Mouse (Mus musculus) liver, postnatal 0 days (tissue): ENCODE results near the gene Ubl3. TPM values are rescaled to one million over a fixed set of nuclear protein-coding genes. Genes with fewer than 3 reads are reported as not detected.
A peak's percentile ranks its signal among the peaks of the same experiment; 100 is the strongest.

Experiments used
- ATAC-seq: fragments of 200-750 bp; cut with Nextera tagmentation; 2 replicates; pipeline ENCODE4 v1.8.0; 2017; ENCODE audit warnings: mild to moderate bottlenecking, moderate library complexity
- DNase-seq: peaks from one replicate; pipeline ENCODE4 v3.0.0-alpha.2; 2016
- H3K27ac ChIP-seq: fragments of 300-500 bp; sonication (generic); 2 replicates; pipeline ENCODE4 v1.5.1; 2014; ENCODE audit warnings: antibody characterized with exemption, moderate library complexity, mild to moderate bottlenecking, low read depth
- H3K27me3 ChIP-seq: fragments of 300-500 bp; sonication (generic); 2 replicates; pipeline ENCODE4 v1.6.1; 2014; ENCODE audit warnings: low read length, control low read depth, mixed read lengths; ENCODE audit not compliant: insufficient read depth
- H3K36me3 ChIP-seq: fragments of 300-500 bp; sonication (generic); replicated peaks from 2 replicates; pipeline ENCODE4 v1.6.1; 2014; ENCODE audit warnings: mild to moderate bottlenecking, control low read depth, low read length, moderate library complexity, mixed read lengths; ENCODE audit not compliant: insufficient read depth
- H3K4me1 ChIP-seq: fragments of 300-500 bp; sonication (generic); 2 replicates; pipeline ENCODE4 v1.6.1; 2014; ENCODE audit warnings: antibody characterized with exemption, mild to moderate bottlenecking, control low read depth; ENCODE audit not compliant: insufficient read depth
- H3K4me2 ChIP-seq: fragments of 300-500 bp; sonication (generic); 2 replicates; pipeline ENCODE4 v1.6.1; 2014; ENCODE audit warnings: low read depth, mild to moderate bottlenecking, low read length, moderate library complexity, mixed read lengths
- H3K4me3 ChIP-seq: fragments of 300-500 bp; sonication (generic); 2 replicates; pipeline ENCODE4 v1.5.1; 2014; ENCODE audit warnings: low read depth, low read length
- H3K9ac ChIP-seq: fragments of 300-500 bp; sonication (generic); replicated peaks from 2 replicates; pipeline ENCODE4 v1.6.1; 2014; ENCODE audit warnings: mild to moderate bottlenecking, moderate library complexity
- H3K9me3 ChIP-seq: fragments of 300-500 bp; sonication (generic); 2 replicates; pipeline ENCODE4 v1.6.1; 2016; ENCODE audit warnings: mild to moderate bottlenecking, control low read depth, low read length, mixed read lengths
- CTCF ChIP-seq: sonication (generic); IDR thresholded peaks from 2 replicates; pipeline ENCODE4 v1.5.1; 2016; ENCODE audit warnings: antibody characterized with exemption, low read depth
- EP300 ChIP-seq: IDR thresholded peaks from 2 replicates; pipeline ENCODE4 v1.6.1; 2016; ENCODE audit warnings: antibody characterized with exemption, low read depth, mild to moderate bottlenecking
- WGBS: fragments of 180-500 bp; shearing (Covaris S2); extraction: QIAGEN DNeasy Blood & Tissue Kit; methylation state at CpG from one replicate; pipeline ENCODE4 v1.1.7; 2014; ENCODE audit not compliant: insufficient replicate concordance; 5-methylcytosine and 5-hydroxymethylcytosine counted together
- polyA plus RNA-seq: library from polyadenylated mRNA; unstranded; fragments of >200 nt; fragmentation: Nextera tagmentation; extraction: Ambion mirVana; gene quantifications from 2 replicates; pipeline ENCODE4 v1.2.1, GENCODE M21; 2015

Gene Ubl3
- polyA plus RNA-seq, 1 experiment from 2014 or later = 39.4 TPM

GRCm38 (mm10) chr5:148569444-148569843 is 16.9 kb upstream of the Ubl3 start:
- whole genome bisulfite sequencing = 73% methylated on average over 13 of the region's 13 CpGs
- no peak overlapping the region for H3K9ac ChIP-seq
- H3K27me3 ChIP-seq = no peaks in the 10 kb centered on the region
- DNase-seq = no peak
- H3K4me1 ChIP-seq = peaks cover 6% of the 10 kb centered on the region; the same call in 1 of the 2 replicates
- no peak overlapping the region for H3K27ac ChIP-seq
- TF ChIP-seq EP300 (no peak), CTCF (no peak)
- H3K4me2 ChIP-seq = no peak overlapping the region
- no peak overlapping the region for H3K4me3 ChIP-seq
- no peaks in the 10 kb centered on the region; the same call in none of the 2 replicates for H3K9me3 ChIP-seq
- H3K36me3 ChIP-seq = no peaks in the 10 kb centered on the region
- ATAC-seq = no peak

- Histone ChIP-seq H3K4me3 (no peak overlapping the region), H3K27ac (no peak overlapping the region), H3K4me1 (peaks cover 6% of the 10 kb centered on the region; the same call in 1 of the 2 replicates), H3K27me3 (no peaks in the 10 kb centered on the region), H3K4me2 (no peak overlapping the region), H3K9ac (no peak overlapping the region), H3K9me3 (no peaks in the 10 kb centered on the region; the same call in none of the 2 replicates), H3K36me3 (no peaks in the 10 kb centered on the region)
- 62% methylated on average over 6 of the region's 6 CpGs for WGBS
- TF ChIP-seq CTCF = no peak
- TF ChIP-seq EP300 = no peak
- ATAC-seq (no peak), DNase-seq (no peak)
These were observed 13.0 kb upstream of the Ubl3 start for GRCm38 (mm10) chr5:148565636-148566035.

- no peaks in the 10 kb centered on the region; the same call in 1 of the 2 replicates for H3K9me3 ChIP-seq
- DNase-seq (no peak), ATAC-seq (no peak)
- no peaks in the 10 kb centered on the region for H3K27me3 ChIP-seq
- no peak overlapping the region for H3K27ac ChIP-seq
- no peak overlapping the region for H3K9ac ChIP-seq
- no peaks in the 10 kb centered on the region for H3K36me3 ChIP-seq
- TF ChIP-seq CTCF (no peak), EP300 (no peak)
- peaks cover 6% of the 10 kb centered on the region; the same call in 1 of the 2 replicates for H3K4me1 ChIP-seq
- no peak overlapping the region for H3K4me2 ChIP-seq
- WGBS = 55% methylated on average over 3 of the region's 3 CpGs
- no peak overlapping the region for H3K4me3 ChIP-seq
These were observed 11.5 kb upstream of the Ubl3 start for GRCm38 (mm10) chr5:148564073-148564472.

GRCm38 (mm10) chr5:148563281-148563680 is 10.7 kb upstream of the Ubl3 start:
- no peak overlapping the region for H3K4me2 ChIP-seq
- no peak overlapping the region for H3K27ac ChIP-seq
- TF ChIP-seq CTCF = no peak
- no peaks in the 10 kb centered on the region for H3K27me3 ChIP-seq
- H3K9ac ChIP-seq = no peak overlapping the region
- ATAC-seq (no peak), DNase-seq (no peak)
- H3K4me3 ChIP-seq = no peak overlapping the region
- no peaks in the 10 kb centered on the region; the same call in 1 of the 2 replicates for H3K9me3 ChIP-seq
- 63% methylated on average over 4 of the region's 4 CpGs for WGBS
- H3K36me3 ChIP-seq = no peaks in the 10 kb centered on the region
- H3K4me1 ChIP-seq = peaks cover 6% of the 10 kb centered on the region; the same call in 1 of the 2 replicates

- peaks cover 6% of the 10 kb centered on the region; the same call in 1 of the 2 replicates for H3K4me1 ChIP-seq
- ATAC-seq = no peak
- no peaks in the 10 kb centered on the region for H3K27me3 ChIP-seq
- TF ChIP-seq CTCF = no peak
- TF ChIP-seq EP300 = no peak
- H3K4me3 ChIP-seq = no peak overlapping the region
- H3K27ac ChIP-seq = no peak overlapping the region
- no peaks in the 10 kb centered on the region for H3K9me3 ChIP-seq
- WGBS = 77% methylated on average over 8 of the region's 8 CpGs
- no peak overlapping the region for H3K4me2 ChIP-seq
- no peak for DNase-seq
- no peaks in the 10 kb centered on the region for H3K36me3 ChIP-seq
- no peak overlapping the region for H3K9ac ChIP-seq
These were observed 9.6 kb upstream of the Ubl3 start for GRCm38 (mm10) chr5:148562235-148562634.

GRCm38 (mm10) chr5:148559261-148559958 is 6.8 kb upstream of the Ubl3 start:
- no peaks in the 10 kb centered on the region for H3K9me3 ChIP-seq
- TF ChIP-seq CTCF (no peak), EP300 (no peak)
- H3K9ac ChIP-seq = no peak overlapping the region
- ATAC-seq (no peak), DNase-seq (no peak)
- H3K27me3 ChIP-seq = no peaks in the 10 kb centered on the region
- H3K27ac ChIP-seq = no peak overlapping the region
- 54% methylated on average over 15 of the region's 15 CpGs for WGBS
- no peak overlapping the region for H3K4me3 ChIP-seq
- H3K4me1 ChIP-seq = peaks cover 2% of the 10 kb centered on the region
- peak overlapping the region; percentile 11 for H3K4me2 ChIP-seq
- no peaks in the 10 kb centered on the region for H3K36me3 ChIP-seq
